Mouse (Mus musculus): ENCODE results near the gene BC048562.

Gene BC048562

GRCm38 (mm10) chr9:108479721-108480351, 43.6 kb downstream of the BC048562 start, which contains the start of gene Lamb2:
Lamb2 (plus strand) TSS chr9:108479736.
- DNase-seq (ENCODE audit: low spot score) = no peak

DNA sequence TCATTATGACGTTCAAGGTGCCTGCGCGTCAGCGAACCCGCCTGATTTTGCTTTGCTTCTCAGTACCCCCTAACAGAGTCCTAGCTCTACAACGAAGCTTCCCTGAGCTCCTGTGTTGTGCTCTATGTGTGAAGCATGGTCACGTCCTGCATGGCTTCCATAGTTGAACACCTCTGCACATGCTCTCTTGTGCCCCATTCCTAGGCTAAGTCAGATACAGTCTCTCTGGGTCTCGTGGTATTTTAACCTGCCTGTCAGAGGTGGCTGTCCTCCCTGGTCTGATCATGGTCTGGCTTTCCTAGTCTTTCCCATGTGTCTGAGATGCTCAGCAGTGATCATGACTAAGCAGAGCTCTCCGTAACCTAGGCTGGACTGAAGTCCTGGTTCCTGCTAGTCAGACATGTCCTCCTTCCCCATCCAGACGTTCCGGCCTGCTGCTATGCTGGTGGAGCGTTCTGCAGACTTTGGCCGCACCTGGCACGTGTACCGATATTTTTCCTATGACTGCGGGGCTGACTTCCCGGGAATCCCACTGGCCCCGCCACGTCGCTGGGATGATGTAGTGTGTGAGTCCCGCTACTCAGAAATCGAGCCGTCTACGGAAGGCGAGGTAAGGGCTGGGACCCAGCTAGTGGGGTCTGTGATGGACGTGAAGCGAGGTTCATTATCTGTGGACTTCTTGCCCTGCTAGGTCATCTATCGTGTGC, 44.7 kb downstream of the BC048562 start:
- no peak for DNase-seq (ENCODE audit: low spot score)

GRCm38 (mm10) chr9:108481520-108482210, 45.4 kb downstream of the BC048562 start:
- no peak for DNase-seq (ENCODE audit: low spot score)

DNA sequence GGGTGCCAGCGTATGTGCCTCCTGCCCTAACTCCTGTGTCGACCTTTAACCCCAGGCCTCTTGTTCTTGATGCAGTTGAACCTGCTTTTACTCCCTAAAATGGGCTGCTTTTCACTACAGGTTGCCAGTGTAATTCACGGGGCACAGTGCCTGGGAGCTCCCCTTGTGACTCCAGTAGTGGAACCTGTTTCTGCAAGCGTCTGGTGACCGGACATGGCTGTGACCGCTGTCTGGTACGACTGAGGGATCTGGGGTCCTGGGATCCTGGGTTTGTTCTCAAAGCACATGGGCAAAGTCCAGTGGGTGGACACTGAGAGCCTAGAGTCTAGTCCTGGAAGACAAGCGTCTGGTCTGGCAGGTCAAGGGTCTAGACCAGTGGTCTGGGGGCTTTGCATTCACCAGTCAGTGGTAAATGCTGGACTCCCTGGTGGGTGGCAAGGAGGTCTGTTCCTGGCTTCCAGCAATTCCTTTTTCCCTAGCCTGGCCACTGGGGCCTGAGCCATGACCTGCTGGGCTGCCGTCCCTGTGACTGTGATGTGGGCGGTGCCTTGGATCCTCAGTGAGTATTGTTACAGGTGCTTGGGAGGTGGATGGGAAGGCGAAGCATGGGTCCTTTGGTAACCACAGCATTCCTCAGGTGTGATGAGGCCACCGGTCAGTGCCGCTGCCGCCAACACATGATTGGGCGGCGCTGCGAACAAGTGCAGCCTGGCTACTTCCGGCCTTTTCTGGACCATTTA, 46.9 kb downstream of the BC048562 start:
- DNase-seq (ENCODE audit: low spot score) = no peak

DNA sequence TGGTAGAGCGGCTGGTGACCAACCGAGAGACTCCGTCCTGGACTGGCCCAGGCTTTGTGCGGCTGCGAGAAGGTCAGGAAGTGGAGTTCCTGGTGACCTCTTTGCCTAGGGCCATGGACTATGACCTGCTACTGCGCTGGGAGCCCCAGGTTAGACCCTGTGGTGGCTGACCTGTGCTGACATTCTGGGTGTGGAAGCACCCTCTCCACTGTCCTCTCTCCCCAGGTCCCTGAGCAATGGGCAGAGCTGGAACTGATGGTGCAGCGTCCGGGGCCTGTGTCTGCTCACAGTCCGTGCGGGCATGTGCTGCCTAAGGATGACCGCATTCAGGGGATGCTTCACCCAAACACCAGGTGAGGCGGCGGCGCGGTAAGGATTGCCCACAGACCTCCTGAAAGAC, 47.7 kb downstream of the BC048562 start:
- no peak for DNase-seq (ENCODE audit: low spot score)

- no peak for DNase-seq (ENCODE audit: low spot score)
Measured at GRCm38 (mm10) chr9:108485301-108485875, 49.1 kb downstream of the BC048562 start.

DNA sequence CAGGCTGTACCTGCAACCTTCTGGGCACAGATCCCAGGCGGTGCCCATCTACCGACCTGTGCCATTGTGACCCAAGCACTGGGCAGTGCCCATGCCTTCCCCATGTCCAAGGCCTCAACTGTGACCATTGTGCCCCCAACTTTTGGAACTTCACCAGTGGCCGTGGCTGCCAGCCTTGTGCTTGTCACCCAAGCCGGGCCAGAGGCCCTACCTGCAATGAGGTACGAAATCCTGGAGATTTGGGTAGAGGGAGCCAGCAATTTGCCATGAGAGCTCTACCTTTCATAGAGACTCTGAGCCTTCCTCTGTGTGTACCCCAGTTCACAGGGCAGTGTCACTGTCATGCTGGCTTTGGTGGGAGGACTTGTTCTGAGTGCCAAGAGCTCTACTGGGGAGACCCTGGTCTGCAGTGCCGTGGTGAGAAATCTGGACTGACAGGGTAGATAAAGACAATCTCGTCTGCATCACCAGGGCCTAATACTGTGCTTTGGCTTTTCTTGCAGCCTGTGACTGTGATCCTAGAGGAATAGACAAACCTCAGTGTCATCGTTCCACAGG, 50.8 kb downstream of the BC048562 start:
- no peak for DNase-seq (ENCODE audit: low spot score)

- no peak for DNase-seq (ENCODE audit: low spot score)
Measured at GRCm38 (mm10) chr9:108488403-108488802, 52.1 kb downstream of the BC048562 start.

DNA sequence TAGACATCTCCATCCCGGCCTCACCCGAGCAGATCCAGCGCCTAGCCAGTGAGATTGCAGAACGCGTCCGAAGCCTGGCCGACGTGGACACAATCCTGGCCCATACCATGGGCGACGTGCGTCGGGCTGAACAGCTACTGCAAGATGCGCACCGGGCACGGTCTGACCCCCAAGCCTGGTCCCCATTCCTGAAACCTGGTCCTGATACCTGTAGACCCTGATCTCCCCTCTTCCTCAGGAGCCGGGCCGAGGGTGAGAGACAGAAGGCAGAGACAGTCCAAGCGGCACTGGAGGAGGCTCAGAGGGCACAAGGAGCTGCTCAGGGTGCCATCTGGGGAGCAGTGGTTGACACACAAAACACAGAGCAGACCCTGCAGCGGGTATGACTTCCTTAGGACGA, 52.9 kb downstream of the BC048562 start:
- DNase-seq (ENCODE audit: low spot score) = no peak

DNA sequence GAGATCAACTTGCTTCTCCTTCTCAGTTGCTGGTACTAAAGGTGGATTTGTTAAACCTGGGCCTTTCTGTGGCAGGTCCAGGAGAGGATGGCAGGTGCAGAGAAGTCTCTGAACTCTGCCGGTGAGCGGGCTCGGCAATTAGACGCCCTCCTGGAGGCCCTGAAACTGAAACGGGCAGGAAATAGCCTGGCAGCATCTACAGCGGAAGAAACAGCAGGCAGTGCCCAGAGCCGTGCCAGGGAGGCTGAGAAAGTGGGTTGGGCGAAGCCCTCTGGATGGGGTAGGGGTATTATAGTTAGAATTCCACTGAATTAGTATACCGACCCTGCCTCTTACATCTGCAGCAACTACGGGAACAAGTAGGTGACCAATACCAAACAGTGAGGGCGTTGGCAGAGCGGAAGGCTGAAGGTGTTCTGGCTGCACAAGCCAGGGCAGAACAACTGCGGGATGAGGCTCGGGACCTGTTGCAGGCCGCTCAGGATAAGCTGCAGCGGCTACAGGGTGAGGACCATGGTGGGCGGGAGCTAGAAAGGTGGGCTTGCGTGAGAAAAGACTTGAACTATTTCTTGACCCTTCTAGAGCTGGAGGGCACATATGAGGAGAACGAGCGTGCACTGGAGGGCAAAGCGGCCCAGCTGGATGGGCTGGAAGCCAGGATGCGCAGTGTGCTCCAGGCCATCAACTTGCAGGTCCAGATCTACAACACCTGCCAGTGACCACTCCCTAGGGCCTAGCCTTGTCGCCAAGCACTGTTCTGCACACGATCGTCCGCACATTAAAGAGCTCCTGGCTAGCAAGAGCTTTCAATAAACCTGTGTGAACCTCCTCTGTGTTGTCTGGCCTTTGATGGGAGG, 53.6 kb downstream of the BC048562 start:
- DNase-seq (ENCODE audit: low spot score) = peak; percentile 49

GRCm38 (mm10) chr9:108490559-108491285, 54.4 kb downstream of the BC048562 start, which contains the start of gene Usp19:
Usp19 (plus strand) TSS chr9:108490602.
- peak; percentile 95 for DNase-seq (ENCODE audit: low spot score)

DNA sequence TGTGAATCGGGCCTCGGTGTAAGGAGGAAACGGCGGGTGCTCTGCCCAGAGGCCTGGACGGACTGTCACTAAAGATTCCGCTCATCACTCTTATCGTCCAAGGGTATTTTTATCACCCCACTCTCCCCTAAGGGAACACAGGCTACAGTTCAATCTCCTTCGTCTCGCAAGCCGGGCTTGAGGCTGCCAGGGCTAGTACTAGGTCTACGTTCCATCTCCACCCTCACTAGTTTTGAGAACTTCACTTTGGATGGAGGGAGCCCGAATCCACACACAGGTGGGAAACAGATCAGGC, 55.0 kb downstream of the BC048562 start:
- DNase-seq (ENCODE audit: low spot score) = no peak

- peak; percentile 67 for DNase-seq (ENCODE audit: low spot score)
Measured at GRCm38 (mm10) chr9:108492043-108492750, 55.9 kb downstream of the BC048562 start.

DNA sequence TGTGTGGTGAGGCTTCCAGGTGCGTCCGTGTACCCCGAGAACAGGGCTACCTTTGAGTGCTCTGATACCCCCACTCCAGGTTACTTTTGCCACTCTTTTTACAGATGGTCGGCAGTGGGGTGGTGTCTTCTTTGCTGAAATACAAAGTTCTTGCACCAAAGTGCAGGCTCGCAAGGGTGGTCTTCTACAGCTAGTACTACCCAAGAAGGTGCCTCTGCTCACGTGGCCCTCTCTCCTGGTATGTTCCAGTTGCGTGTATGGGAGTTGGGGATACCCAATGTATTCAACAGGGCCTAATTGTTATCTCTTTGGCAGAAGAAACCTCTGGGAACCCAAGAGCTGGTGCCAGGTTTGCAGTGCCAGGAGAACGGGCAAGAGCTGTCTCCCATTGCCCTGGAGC, 57.0 kb downstream of the BC048562 start:
- peak; percentile 49 for DNase-seq (ENCODE audit: low spot score)

- no peak for DNase-seq (ENCODE audit: low spot score)
Measured at GRCm38 (mm10) chr9:108494146-108494825, 58.0 kb downstream of the BC048562 start.

DNA sequence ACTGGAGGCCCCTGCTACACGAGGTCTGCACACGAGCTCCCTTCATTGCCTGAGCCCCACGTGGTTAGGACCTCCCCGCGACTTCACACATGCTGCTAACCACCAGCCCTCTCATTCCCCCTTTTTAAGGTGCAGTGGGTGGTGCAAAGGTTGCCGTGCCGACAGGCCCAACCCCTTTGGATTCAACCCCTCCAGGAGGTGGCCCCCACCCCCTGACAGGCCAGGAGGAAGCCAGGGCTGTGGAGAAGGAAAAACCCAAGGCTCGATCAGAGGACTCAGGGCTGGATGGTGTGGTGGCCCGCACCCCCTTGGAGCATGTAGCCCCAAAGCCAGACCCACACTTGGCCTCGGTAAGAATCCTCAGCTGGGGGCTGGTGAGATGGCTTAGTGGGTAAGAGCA, 58.6 kb downstream of the BC048562 start:
- DNase-seq (ENCODE audit: low spot score) = no peak
